Mouse (Mus musculus) cerebellum, adult 11 months (tissue): ENCODE measurements around the gene Slc51a.

Experiments used
- DNase-seq: peaks from one replicate; pipeline ENCODE4 v3.0.0; 2022

Slc51a gene

DNA sequence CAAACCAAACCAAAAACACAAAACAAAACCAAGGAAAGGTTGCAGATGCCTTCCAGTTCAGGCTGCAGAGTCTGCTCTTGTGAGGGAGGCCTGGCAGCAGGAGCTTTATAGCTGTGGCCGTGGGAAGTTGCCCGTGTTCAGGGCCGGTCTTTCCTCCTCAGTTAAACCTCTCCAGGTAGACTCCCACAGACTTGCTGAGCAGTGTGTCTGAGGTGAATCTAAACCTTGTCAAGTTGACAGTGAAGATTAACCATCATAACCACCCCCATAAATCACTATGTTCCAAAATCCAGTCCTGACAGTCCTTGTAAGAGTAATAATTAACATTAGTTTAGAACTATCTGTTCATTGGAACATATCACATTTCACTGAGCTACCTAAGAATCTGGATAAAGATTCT is 60.2 kb downstream of the Slc51a start:
- no peak for DNase-seq
